Mouse (Mus musculus) mouse embryonic stem cell (cell line): ENCODE results near the gene Zfp277.

Experiments used
- in situ Hi-C, 2 experiments: fragments of 300-500 bp; cut with MboI; formaldehyde crosslinking; loops; 1 replicate in 1 of 2; 3 replicates in 1 of 2; pipeline ENCODE4 v1.14.3; 2019 to 2020; ENCODE audit warnings: low sequenced_read_pairs in 2 of 2, low pct_unique_long_range_greater_than_20kb in 1 of 2, mixed read lengths in 1 of 2; ENCODE audit not compliant: unreplicated experiment in 1 of 2

Gene Zfp277

DNA sequence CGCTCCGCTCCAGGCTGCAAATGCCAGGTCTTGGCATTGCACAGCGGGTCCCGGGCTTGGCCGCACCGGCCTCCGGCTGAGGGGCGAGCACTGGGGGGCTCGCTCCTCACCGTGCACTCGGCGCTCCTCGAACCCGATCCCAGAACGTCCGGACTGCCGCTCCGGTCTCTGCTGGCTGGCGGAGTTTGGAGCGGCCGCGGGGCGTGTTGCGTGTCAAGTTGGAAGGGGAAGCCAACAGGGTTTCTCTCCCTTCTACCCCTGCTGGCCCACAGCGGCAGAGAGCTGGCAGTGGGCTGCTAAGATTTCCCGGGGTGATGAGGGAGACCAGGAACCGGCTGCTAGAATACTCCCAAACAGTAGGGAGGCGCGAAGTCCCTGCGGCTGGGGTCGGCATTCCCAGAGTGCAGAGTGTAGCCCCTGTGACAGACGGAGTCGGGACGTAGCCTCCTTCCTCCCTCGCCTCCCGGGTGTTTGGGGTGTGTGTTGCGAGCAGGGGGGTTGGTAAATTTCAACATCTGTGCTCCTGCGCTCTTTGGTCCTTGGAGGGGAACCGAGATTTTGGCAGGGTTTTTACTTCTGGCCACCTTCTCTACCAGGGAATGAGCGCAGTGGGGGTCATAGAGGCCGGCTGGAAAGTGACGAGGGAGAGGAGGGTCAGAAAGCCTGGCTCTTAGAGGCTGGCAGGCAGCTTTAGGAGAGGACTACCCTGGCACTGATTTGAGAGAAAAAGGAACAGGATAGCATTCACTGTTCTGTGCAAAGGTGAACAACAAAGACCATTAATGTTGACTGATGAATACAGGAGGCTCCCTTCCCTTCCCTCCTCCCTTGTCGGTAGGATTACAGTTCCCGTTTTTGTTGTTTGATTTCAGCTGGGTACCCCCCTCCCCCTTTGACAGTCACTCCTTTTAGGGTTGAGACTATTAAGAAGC is 1.0 kb upstream of the Zfp277 start:
- in situ Hi-C loops: no loop called here

DNA sequence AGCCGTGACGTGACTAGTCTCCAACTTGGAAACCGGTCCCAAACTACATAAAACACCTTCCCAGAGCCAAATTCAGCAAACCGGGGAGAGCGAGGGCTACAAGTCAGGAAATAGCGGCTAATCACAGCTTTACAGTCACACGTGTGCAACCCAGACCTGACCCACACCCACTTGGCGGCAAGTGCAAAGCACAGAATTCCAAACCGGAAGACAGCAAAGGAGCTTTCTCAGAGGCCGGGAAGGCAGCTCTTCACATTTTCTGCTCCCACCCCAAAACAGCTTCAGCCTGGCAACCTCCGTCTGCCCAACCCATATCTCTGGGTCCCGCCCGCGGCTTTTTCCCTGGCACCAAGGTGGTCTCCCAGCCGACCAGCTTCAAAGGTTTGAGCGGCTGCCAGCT is 496 bp downstream of the Zfp277 start:
- in situ Hi-C loops: no loop called here

DNA sequence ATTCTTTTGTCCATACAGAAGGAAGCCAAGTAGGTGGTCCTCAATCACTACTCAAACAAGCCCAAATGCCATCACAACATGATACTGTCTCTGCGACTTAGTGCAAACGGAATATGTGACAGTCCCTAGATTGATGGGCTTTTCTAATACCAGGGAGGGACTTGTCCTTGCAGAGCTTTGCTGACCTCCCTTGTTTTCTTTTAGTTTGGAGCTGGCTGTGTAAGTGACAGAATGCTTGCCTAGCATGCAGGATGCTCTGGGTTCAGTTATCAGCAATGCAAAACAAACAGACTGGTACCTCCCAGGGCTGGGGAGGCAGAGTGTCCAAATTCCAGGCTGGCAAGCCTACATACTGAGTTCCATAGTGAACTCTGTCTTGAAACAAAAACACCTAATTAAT is 7.7 kb downstream of the Zfp277 start:
- in situ Hi-C loops: no loop called here

DNA sequence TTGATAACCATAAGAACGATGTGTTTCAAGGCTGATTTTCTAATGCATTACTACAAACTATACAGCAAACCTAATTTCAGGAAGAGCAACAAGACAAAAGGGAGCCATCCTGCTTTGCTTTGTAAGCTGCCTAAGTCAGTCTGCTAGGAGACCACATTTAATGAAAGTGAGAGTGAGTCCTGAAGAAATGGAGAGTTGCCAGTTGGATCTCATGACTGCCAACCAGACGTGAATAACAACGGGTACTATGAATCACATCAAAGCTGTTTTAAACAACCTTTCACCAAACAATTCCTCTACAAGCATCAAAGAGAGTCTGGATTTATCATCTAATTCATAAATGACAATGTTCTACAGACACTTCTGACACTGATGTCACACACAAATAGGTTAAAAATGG is 11.6 kb downstream of the Zfp277 start:
- in situ Hi-C loops: no loop called here

DNA sequence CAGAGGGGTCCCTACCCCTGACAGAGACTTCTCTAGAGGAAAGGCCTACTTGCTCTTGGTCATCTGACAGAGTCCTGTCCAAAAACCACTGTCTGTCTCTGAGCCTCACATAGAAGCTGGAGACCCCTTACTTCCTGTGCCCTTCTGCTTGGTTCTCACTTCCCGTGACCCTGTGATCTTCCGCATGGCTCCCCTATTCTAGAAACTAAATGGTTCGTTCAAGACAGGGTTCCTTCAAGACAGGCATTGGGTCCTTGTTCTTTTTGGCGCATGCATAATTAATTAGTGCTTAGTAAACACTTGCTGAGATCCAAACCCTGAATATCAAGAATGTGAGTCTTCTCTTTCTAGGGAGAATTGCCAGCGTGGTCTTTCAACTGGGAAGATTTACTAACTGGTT is 14.6 kb downstream of the Zfp277 start:
- in situ Hi-C loops: no loop called here

DNA sequence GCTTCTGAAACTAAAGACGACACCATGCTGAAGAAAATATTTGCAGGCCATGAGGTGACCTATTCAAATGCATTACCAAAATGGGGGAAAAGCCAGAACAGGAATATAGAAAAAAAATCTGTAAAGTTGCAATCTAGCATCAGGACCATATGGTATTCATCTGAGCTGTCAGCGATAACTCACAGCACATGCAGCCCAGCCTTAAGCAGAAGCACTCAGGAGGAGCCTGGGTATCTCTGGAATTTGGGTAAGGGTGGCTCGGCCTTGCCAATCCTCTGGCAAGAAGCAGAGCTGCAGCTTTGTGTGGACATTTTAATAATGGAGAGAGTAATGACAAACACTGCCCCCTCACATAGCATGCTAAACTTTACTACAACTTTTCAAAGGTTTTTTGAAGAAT is 15.7 kb downstream of the Zfp277 start:
- in situ Hi-C loops: no loop called here

DNA sequence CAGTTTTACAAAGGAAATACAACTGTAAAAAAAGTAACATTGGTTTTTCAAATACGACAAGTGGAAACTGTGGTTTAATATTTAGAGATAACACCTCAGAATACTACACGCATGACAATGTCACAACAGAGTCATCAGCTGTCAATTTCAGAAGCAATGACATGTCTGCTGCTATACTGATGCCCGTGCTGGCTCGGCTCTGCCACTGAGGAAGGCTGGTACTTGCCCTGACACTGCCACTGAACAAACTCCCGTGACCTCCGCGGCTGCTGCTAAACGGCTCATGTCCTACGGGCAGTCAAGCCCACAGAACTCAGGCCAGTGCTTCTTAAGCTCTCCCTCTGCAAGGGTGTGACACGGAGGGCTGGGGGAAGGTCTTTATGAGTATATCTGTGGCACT is 18.1 kb downstream of the Zfp277 start:
- in situ Hi-C loops: no loop called here

DNA sequence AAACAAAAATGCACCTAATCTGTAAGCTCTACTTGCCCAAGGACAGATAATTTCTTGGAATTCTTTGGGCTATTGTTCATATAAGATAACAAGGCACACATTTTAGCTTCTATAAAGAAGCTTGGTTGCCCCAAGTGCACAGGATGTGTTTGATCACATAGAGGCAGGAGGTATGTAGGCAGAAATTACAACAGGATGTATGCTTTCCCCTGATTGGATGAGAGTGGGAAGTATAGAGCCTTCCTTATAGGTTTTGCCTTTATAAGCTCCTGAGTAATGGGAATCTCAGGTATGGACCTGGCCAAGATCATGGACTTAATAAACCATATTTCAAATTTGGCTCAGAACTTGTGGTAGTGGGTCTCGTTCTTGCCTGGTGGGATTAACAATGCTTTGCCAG is 20.7 kb downstream of the Zfp277 start:
- in situ Hi-C loops: no loop called here

DNA sequence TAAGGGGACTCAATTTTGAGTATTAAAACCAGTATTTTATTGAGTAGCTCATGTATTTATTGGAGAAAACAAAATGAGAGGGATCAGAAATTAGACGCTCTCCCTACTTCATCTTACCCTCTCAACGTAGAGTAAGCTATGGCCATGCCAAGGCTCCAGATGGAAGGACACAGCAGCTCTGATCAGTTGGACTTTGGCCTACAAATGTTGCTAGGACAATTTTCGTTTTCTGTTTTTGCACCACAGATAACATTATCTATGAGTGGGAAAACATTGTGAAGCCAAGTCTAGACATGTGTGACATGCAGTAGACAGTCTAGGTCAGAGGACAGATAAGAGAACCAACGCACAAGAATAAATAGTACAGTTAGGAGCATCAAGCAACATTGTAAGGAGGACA is 28.4 kb downstream of the Zfp277 start:
- in situ Hi-C loops: no loop called here

DNA sequence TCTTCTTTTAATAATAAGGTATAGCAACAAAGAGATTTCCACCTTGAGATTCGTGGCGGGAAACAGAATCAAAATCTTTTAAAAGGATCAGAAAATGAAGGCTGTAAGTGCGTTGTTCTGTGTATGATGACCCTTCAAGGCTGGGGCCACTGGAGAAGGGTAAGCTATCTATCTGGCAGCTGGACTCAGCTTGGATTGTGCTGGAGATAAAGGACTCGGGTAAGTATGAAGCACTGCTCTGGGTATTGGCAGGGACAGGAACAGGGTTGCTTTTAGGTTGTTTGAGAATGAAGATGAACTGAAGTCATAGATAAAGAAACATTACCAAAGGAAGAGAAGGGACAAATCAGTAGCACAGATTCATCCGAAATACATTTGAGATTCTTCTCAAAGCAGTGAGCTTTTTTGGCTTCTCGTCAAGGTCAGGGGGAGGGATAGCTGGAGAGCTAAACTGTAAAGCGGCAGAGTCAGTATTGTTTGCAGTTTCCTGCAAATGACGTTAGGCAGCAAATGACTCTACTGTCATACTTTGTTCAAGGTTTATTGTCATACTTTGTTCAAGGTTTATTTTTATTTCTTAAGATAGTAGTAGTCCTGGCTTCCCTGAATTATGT is 30.3 kb downstream of the Zfp277 start:
- in situ Hi-C loops: no loop called here

DNA sequence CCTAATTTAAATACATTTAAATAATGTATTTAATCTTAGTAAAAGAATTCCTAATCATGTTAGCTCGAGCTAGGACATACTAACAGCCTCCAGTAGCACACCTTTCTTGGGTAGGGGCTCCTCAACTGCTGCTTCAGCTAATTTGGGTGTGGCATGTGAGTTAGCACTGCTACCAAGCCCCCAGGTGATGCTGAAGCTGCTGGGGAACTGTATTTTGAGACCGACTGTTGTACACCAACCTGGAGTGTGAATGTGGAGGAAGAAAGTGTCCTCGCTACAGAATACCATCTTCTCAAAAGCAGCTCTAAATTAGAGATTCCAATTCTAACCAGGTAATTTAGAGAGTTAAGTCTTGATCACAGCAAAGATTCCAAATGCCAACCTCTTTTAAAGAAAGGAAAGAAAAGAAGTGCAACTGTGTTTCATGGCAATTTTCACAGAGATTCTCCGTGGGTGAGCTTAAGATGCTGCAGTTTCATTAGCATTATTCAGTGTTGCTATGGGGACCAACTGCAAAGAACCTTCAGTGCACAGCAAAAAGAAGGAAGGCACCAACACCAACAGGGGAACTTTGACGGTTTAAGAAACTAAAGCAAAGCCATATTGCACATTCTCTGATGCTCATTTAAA is 30.9 kb downstream of the Zfp277 start:
- in situ Hi-C loops: no loop called here

DNA sequence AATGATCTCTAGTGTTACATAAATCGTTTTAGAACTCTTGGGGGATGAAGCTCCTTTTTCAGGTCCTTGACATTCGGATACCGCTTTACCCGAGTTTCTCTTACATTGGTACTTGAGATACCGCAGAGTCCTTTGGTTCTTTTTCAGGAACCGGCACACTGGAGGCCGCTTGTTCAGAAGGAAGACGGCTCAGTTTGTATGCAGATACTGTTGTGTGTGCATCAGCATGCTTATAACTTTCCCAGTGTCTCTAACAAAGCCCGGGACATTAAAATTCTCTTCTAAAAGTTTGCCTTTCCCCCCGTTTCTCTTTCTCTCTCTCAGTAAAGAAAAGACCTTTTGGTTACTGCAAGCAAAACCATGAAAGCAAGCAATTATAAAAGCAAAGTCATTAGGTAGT is 45.9 kb downstream of the Zfp277 start:
- in situ Hi-C loops: no loop called here

DNA sequence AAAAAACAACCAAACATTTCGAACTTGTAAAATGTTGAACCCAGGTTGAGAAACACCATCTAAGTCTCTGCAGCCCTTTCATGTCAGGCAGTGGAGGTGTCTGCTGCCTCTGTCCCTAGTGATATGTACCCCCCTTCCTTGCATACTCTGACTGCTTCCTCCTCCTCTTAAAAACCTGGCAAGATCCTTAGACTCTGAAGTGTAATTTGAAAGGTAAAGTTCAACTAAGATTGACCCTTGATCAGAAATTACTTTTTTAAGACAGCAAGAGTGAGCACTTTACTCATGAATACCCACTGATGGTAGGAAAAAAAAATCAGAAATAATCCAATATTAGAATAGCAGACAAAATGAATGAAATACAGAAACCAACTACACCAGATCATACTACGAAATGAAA is 46.3 kb downstream of the Zfp277 start:
- in situ Hi-C loops: no loop called here

DNA sequence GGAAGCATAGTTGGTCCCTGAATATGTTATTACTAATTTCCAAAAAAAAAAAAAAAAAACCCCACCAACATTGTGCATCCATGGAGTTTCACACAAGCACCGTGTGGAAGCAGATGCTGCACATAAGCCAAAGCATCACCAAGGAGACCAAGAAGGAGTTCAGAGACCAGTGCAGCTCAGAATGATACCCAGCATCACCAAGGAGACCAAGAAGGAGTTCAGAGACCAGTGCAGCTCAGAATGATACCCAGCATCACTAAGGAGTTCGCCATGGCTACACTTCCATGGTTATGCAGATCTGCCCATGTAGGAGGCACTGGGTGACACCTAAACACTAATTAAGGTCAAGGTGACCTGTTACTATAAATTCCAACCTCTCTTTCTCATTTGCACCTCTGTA is 46.8 kb downstream of the Zfp277 start:
- in situ Hi-C loops: no loop called here

DNA sequence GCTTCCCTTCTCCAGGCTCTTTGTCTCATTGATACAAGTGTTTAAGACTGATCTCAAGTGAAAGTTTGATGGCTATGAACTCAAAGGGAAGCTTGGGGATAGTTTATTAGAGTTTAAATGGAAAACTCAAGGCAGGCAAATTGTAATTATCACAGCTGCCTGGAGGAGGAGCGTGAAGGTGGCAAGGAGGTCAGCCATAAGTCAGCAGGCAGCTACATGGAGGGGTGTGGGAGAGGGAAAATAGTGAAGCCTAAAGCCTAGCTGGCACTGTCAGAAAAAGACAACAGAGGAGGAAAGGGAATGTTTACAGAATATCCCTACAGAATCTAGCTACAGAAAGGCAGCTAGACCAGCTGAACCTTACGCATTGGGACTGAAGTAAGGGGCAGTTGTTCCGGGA is 52.8 kb downstream of the Zfp277 start:
- in situ Hi-C loops: no loop called here

DNA sequence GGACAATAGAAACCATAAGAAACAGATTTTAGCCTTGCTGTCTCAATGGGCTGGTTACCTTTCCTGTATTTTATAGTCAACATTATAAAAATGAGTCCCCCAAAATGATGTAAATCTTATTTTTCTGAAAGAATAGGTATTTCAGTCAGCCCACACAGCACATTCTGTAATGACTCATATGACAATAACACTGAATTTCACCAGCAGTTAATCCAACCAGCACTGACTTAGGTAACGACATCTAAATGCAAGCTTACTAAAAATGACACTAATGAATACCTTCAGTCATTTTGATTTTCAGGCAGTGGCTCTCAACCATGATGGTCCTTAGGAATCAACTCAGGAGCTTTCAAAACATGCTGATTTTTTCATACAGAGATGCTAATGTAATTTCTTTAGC is 54.4 kb downstream of the Zfp277 start:
- in situ Hi-C loops: no loop called here

DNA sequence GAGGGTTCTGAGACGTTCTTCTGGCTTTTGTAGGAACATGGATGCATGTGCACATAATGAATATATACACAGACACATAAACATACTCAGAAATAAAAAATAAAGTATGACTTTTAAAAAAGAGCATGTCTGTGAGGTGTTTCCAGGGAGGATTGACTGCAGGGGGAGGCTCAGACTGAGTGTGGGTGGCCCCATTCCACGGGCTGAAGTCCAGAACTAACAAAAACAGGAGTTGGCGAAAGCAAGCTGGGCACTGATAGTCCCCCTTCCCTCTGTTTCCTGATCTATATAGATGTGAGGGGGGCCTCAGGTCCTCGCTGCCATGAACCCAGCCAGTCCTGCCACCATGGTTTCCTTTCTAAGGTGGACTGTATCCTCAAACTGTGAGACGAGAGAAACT is 57.9 kb downstream of the Zfp277 start:
- in situ Hi-C loops: no loop called here

DNA sequence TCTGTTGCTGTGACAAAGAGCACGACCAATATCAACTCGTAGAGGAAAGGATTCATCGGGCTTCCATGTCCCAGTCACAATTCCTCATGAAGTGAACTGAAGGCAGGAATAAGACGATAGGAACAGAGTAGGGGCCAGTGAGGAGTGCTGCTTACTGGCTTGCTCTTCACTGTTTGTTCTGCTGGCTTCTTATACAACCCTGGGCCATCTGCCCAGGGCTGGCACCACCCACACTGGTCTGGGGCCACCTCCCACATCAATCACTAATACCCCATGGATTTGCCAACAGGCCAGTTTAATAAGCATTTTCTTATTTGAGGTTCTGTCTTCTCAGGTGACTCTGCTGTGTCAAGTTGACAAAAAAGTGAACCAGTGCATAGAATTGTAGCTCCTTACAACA is 60.4 kb downstream of the Zfp277 start:
- in situ Hi-C loops: no loop called here

DNA sequence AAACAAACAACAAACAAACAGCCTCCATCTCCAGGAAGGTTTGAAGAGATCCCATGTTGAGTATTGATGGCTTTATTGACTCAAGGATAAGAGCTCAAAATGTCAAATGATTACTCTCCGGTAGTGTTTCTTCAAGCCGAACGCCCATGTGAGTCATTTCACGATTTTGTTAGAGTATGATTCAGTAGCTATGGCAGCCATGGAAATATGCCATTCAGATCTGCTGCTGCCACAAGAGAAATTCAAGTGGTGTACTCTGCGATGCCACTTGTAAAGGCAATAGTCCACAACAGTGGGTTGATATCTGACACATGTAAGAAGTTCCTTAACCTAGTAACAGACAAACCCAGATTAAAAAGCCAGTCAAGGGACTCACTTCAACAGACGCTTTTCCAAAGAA is 62.0 kb downstream of the Zfp277 start:
- in situ Hi-C loops: no loop called here

DNA sequence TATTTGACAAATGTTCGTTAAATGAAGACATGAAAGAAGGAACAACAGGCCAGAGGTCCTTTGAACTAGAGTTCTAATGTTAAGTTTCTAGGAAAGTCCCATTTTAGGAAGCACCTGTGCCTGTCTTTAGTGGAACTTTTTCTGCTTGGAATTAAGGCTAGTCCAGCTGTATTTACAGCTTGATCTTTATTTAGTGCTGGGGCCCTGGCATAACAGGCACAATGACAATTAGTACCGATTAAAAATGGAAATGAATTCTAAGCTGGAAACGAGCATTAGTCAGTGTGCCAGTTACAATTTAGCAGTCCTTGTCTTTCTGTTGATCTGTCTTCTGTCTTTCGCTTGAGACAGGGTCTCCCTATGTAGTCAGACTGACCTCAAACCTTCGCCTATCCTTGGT is 63.2 kb downstream of the Zfp277 start:
- in situ Hi-C loops: no loop called here
